Mouse (Mus musculus): ENCODE results near the gene Tmem210.

- TF ChIP-seq CTCF (IDR thresholded peaks at IDR 0.05; ENCODE audit: control insufficient read depth, insufficient read depth, insufficient replicate concordance, low read depth, low read length): no peak
- no peak for TF ChIP-seq POLR2A (IDR thresholded peaks at IDR 0.05; ENCODE audit: control insufficient read depth, low read depth, low read length)
These were observed 10.1 kb downstream of the Tmem210 start for GRCm38 (mm10) chr2:25298046-25298445.

All from testis, adult 2 months (tissue).